Mouse (Mus musculus) intestine, postnatal 0 days (tissue): ENCODE data around the gene Gm49403. TPM values are rescaled to one million over a fixed set of nuclear protein-coding genes. Genes with fewer than 3 reads are reported as not detected.

Source experiments
- ATAC-seq: fragments of 200-750 bp; cut with Nextera tagmentation; 2 replicates; pipeline ENCODE4 v1.8.0; 2017; ENCODE audit warnings: mild to moderate bottlenecking, moderate TSS enrichment, moderate library complexity
- H3K27ac ChIP-seq: fragments of 300-500 bp; sonication (generic); 2 replicates; pipeline ENCODE4 v1.5.1; 2014; ENCODE audit warnings: mild to moderate bottlenecking, low read depth, low read length, moderate library complexity
- H3K27me3 ChIP-seq: fragments of 300-500 bp; sonication (generic); replicated peaks from 2 replicates; pipeline ENCODE4 v1.6.1; 2014; ENCODE audit warnings: low read length, mixed read lengths; ENCODE audit not compliant: control insufficient read depth, insufficient read depth
- H3K36me3 ChIP-seq: fragments of 300-500 bp; sonication (generic); 2 replicates; pipeline ENCODE4 v1.6.1; 2014; ENCODE audit warnings: mild to moderate bottlenecking, moderate library complexity; ENCODE audit not compliant: control insufficient read depth, insufficient read depth
- H3K4me1 ChIP-seq: fragments of 300-500 bp; sonication (generic); replicated peaks from 2 replicates; pipeline ENCODE4 v1.6.1; 2014; ENCODE audit warnings: antibody characterized with exemption, low read length, mixed read lengths; ENCODE audit not compliant: control insufficient read depth, insufficient read depth
- H3K4me2 ChIP-seq: fragments of 300-500 bp; sonication (generic); replicated peaks from 2 replicates; pipeline ENCODE4 v1.6.1; 2014; ENCODE audit warnings: low read depth, mild to moderate bottlenecking, moderate library complexity
- H3K4me3 ChIP-seq: fragments of 300-500 bp; sonication (generic); 2 replicates; pipeline ENCODE4 v1.5.1; 2014; ENCODE audit warnings: low read depth, low read length
- H3K9ac ChIP-seq: fragments of 300-500 bp; sonication (generic); 2 replicates; pipeline ENCODE4 v1.6.1; 2014; ENCODE audit warnings: mild to moderate bottlenecking, low read depth, low read length
- H3K9me3 ChIP-seq: fragments of 300-500 bp; sonication (generic); 2 replicates; pipeline ENCODE4 v1.6.1; 2016; ENCODE audit warnings: mixed run types; ENCODE audit not compliant: control insufficient read depth
- CTCF ChIP-seq: sonication (generic); IDR thresholded peaks from 2 replicates; pipeline ENCODE4 v1.5.1; 2016; ENCODE audit warnings: low read depth, mild to moderate bottlenecking, control low read depth, antibody characterized with exemption, moderate library complexity
- WGBS: fragments of 180-500 bp; shearing (Covaris S2); extraction: QIAGEN DNeasy Blood & Tissue Kit; methylation state at CpG from one replicate; pipeline ENCODE4 v1.1.7; 2014; 5-methylcytosine and 5-hydroxymethylcytosine counted together
- polyA plus RNA-seq: library from polyadenylated mRNA; unstranded; fragments of >200 nt; fragmentation: Nextera tagmentation; extraction: Ambion mirVana; gene quantifications from 2 replicates; pipeline ENCODE4 v1.2.1, GENCODE M21; 2015

Gm49403 gene
- polyA plus RNA-seq, 1 experiment from 2014 or later, result not detected

DNA sequence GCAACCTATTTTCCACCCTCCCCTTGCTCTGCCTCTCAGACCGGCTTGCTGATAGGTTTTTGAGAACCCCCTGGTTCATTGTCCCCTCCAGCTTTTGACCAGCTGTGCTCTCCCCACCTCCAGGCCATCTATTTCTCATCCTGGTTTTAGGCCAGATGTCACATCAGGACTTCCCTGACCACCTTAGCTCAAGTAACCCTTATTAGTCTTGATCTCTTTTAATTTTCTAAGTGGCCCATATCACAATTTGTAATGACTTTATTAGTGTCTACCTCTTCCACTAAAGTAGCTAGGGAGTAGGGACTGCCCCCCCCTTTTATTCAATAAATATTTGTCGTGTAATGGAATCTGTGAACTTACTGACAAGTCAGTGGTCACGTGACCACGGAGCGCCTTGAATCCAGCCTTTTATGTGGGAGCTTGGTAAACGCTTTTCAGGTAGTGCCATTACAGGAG lies 37.1 kb downstream of the Gm49403 start:
- 1% methylated on average over 6 of the region's 6 CpGs for WGBS
- peak overlapping the region; percentile 92 for H3K27ac ChIP-seq
- TF ChIP-seq CTCF, result no peak
- no peaks in the 10 kb centered on the region for H3K27me3 ChIP-seq
- peak overlapping the region; percentile 68 for H3K9ac ChIP-seq
- H3K4me1 ChIP-seq, result 0 out of 2 replicates have a peak, but pooled peaks cover 5% of the 10 kb centered on the region
- H3K4me3 ChIP-seq, result peak overlapping the region; percentile 80
- ATAC-seq, result peak; percentile 11; the same call in 1 of the 2 replicates
- peak overlapping the region; percentile 83 for H3K4me2 ChIP-seq
- no peaks in the 10 kb centered on the region for H3K9me3 ChIP-seq
- H3K36me3 ChIP-seq, result peaks cover 27% of the 10 kb centered on the region

DNA sequence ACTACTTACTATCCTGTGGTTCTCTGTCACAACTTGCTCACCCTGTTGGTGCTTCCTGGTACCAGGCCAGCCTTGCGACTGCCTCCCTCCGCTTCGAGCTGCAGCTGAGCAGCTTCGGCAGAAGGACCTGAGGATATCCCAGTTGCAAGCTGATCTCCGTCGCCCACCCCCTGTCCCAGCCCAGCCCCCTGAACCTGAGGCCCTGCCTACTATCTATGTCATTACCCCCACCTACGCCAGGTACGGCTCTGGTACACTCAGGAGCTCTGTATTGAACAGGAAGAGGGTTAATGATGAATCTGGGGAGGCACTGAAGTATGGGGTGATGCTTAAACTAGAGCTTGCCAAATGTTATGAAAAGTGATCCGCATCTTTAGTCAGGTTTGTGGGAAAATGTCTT lies 38.0 kb downstream of the Gm49403 start:
- ATAC-seq, result no peak
- Histone ChIP-seq H3K36me3 (peaks cover 22% of the 10 kb centered on the region; the same call in 1 of the 2 replicates), H3K9ac (no peak overlapping the region), H3K9me3 (no peaks in the 10 kb centered on the region), H3K27me3 (no peaks in the 10 kb centered on the region), H3K4me3 (peak overlapping the region; percentile 80; the same call in 1 of the 2 replicates), H3K27ac (peak overlapping the region; percentile 92; the same call in 1 of the 2 replicates), H3K4me1 (0 out of 2 replicates have a peak, but pooled peaks cover 5% of the 10 kb centered on the region), H3K4me2 (peak overlapping the region; percentile 83)
- 68% methylated on average over 9 of the region's 9 CpGs for WGBS
- no peak for TF ChIP-seq CTCF

DNA sequence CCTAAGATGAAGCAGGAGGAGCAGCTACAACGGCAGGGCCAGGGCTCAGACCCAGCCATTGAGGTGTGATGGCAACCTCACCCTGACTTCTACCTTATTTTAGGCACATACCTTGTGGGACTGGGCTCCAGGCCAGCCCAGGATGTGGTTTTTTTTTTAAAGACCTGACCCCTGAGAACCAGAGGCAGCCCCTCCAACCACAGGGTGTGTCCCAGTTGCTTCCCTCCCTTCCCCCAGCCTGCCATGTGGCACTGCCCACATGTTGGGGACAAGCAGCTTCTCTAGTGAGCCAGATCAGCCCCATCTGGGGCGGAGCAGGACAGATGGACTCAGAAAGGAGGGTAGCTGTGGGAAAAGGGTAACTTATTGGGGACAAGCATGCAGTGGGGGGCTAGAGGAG lies 43.0 kb downstream of the Gm49403 start:
- no peak for TF ChIP-seq CTCF
- Histone ChIP-seq H3K4me1 (no peaks in the 10 kb centered on the region), H3K27ac (no peak overlapping the region), H3K27me3 (no peaks in the 10 kb centered on the region), H3K4me3 (no peak overlapping the region), H3K36me3 (peaks cover 36% of the 10 kb centered on the region; the same call in 1 of the 2 replicates), H3K9me3 (no peaks in the 10 kb centered on the region), H3K9ac (no peak overlapping the region), H3K4me2 (no peak overlapping the region)
- WGBS, result 85% methylated on average over 2 of the region's 2 CpGs
- ATAC-seq, result no peak

DNA sequence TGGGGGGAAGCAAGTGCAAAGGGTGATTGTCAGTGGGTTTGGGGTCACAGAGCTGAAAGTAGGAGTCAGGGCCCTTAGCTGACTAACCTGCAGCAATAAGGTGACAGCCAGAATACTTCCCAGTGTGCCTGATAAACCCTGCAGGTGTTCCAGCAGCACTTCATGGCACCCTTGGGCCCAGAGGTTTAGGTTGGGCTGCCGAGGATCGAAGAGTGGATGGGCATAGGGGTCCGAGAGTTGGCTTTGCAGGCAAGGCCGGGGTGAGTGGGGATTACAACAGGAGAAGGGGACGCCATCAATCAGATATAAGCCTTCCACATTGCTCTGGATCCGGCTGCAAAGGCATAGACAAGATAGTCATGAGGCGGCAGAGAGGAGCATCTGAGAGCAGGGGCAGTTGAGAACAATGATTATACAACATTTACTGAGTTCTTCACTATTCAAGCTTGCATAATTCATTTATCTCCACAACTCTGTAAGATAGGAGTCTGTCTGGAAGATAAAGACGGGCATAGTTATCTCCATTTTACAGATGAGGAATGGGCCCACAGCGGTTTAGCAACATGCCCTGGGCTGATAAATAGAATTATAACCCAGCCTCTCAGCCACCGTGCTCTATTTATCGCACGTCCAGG lies 44.3 kb downstream of the Gm49403 start:
- TF ChIP-seq CTCF, result no peak
- no peak overlapping the region for H3K4me3 ChIP-seq
- WGBS, result 72% methylated on average over 12 of the region's 12 CpGs
- no peaks in the 10 kb centered on the region for H3K27me3 ChIP-seq
- H3K9ac ChIP-seq, result no peak overlapping the region
- H3K36me3 ChIP-seq, result peaks cover 35% of the 10 kb centered on the region; the same call in 1 of the 2 replicates
- no peak for ATAC-seq
- H3K4me1 ChIP-seq, result no peaks in the 10 kb centered on the region
- no peak overlapping the region for H3K27ac ChIP-seq
- H3K9me3 ChIP-seq, result no peaks in the 10 kb centered on the region
- no peak overlapping the region for H3K4me2 ChIP-seq

DNA sequence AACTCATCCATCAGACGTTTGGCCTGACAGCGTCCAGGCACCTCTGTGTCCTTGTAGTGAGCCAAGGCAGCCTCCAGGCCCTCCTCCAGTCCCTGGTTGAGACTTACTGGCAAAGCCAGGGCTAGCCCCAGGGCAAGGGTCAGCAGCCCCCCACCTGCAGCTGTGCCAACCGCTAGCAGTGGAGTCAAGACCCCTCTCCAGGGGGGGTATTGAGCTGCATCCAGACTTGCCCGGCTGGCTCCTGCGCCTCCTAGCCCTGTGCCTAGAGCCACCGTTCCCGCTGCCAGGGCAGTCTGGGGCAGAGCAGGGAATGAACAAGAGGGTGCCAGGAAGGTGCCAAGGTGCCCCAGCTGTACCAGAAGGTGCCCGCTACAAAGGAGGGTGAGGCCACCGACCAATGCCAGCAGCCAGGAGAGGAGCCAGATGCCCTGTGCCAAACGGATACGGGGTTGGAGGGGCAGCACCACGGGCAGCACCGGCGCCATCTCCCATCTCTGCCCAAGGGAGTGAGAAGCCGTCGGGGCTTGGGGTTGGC lies 45.0 kb downstream of the Gm49403 start:
- peaks cover 33% of the 10 kb centered on the region; the same call in 1 of the 2 replicates for H3K36me3 ChIP-seq
- H3K27ac ChIP-seq, result peak overlapping the region; percentile 88; the same call in 1 of the 2 replicates
- H3K9me3 ChIP-seq, result no peaks in the 10 kb centered on the region
- H3K9ac ChIP-seq, result peak overlapping the region; percentile 85; the same call in 1 of the 2 replicates
- H3K4me2 ChIP-seq, result peak overlapping the region; percentile 95
- no peaks in the 10 kb centered on the region for H3K27me3 ChIP-seq
- H3K4me1 ChIP-seq, result no peaks in the 10 kb centered on the region
- 31% methylated on average over 16 of the region's 16 CpGs for WGBS
- no peak for TF ChIP-seq CTCF
- no peak; the same call in 1 of the 2 replicates for ATAC-seq
- peak overlapping the region; percentile 84 for H3K4me3 ChIP-seq

DNA sequence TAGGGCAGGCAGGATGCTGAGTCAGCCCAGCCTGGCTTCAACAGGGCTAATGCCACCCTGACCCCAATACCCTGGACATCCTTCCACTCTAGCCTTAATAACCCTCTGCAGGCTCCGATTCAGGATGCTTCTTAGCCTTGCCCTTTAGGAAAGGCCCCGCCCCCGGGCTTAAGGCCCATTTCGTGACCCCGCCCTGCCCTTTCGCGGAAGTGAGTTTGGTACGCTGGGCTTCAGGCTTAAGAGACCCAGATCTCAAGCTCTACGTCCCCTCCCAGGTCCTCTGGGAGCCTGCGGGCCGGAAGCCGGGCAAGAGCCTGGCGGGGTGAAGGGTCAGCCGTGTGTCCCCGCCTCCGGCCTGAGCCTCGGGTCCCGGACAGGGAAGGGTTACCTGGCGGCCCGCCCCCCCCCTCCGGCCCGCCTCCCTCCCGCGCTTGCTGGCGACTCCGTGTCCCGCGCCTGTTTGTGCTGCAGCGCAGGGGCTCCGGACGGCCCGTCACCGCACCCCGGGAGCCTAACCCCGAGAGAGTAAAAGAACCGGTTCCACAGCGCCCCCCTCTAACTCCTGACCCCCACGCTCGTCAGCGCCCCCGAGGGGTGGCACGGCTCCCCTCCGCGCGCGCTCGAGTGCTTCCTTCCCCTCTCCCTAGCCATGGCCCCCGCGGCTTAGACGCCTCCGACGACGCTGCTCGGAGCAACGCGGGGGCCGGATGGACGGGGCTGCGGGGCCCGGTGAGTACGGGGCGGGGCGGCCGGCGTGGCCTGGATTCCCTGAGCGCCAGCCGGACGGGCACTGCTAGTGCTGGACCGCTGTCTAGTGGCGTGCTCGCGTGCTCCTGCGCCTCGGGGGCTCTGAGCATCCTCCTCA lies 45.7 kb downstream of the Gm49403 start, which contains the start of the genes Rom1 and Eml3:
Rom1 (minus strand) TSS at position 133 of the 865 bp plus-strand sequence.
Eml3 (plus strand) TSS at position 329 of the 865 bp plus-strand sequence.
- peak; percentile 73 for ATAC-seq
- H3K27ac ChIP-seq, result peak within 1 kb of the TSS; percentile 88
- TF ChIP-seq CTCF, result peak; percentile 70
- H3K4me3 ChIP-seq, result peak within 1 kb of the TSS; percentile 84
- peak within 1 kb of the TSS; percentile 85 for H3K9ac ChIP-seq
- WGBS, result 1% methylated on average over 56 of the region's 74 CpGs
- no peaks in the 10 kb centered on the region for H3K27me3 ChIP-seq
- H3K9me3 ChIP-seq, result no peaks in the 10 kb centered on the region
- H3K36me3 ChIP-seq, result peaks cover 37% of the 10 kb centered on the region; the same call in 1 of the 2 replicates
- peak within 1 kb of the TSS; percentile 95 for H3K4me2 ChIP-seq
- H3K4me1 ChIP-seq, result no peaks in the 10 kb centered on the region
